Mouse (Mus musculus) forebrain, embryonic 14.5 days (tissue): ENCODE data around the gene Rsph6a. TPM values are rescaled to one million over a fixed set of nuclear protein-coding genes. Genes with fewer than 3 reads are reported as not detected.

Source experiments
- ATAC-seq: fragments of 200-750 bp; cut with Nextera tagmentation; 2 replicates; pipeline ENCODE4 v1.8.0; 2017; ENCODE audit warnings: mild to moderate bottlenecking, moderate library complexity
- DNase-seq: peaks from one replicate; pipeline ENCODE4 v3.0.0-alpha.2; 2015; ENCODE audit warnings: low spot score
- H3K27ac ChIP-seq: fragments of 300-500 bp; sonication (generic); 2 replicates; pipeline ENCODE4 v1.5.1; 2014; ENCODE audit warnings: low read depth, mild to moderate bottlenecking, control low read depth, low read length, moderate library complexity
- H3K27me3 ChIP-seq: fragments of 300-500 bp; sonication (generic); replicated peaks from 2 replicates; pipeline ENCODE4 v1.6.1; 2014; ENCODE audit warnings: low read length, control low read depth, mixed read lengths; ENCODE audit not compliant: control insufficient read depth, insufficient read depth
- H3K36me3 ChIP-seq: fragments of 300-500 bp; sonication (generic); 2 replicates; pipeline ENCODE4 v1.6.1; 2014; ENCODE audit warnings: low read length, control low read depth; ENCODE audit not compliant: control insufficient read depth, insufficient read depth
- H3K4me1 ChIP-seq: fragments of 300-500 bp; sonication (generic); 2 replicates; pipeline ENCODE4 v1.6.1; 2014; ENCODE audit warnings: antibody characterized with exemption, low read length, control low read depth; ENCODE audit not compliant: control insufficient read depth, insufficient read depth
- H3K4me2 ChIP-seq: fragments of 300-500 bp; sonication (generic); 2 replicates; pipeline ENCODE4 v1.6.1; 2014; ENCODE audit warnings: mild to moderate bottlenecking, control low read depth, low read length
- H3K4me3 ChIP-seq: fragments of 300-500 bp; sonication (generic); 2 replicates; pipeline ENCODE4 v1.5.1; 2014; ENCODE audit warnings: low read depth, low read length, control low read depth
- H3K9ac ChIP-seq: fragments of 300-500 bp; sonication (generic); 2 replicates; pipeline ENCODE4 v1.6.1; 2014; ENCODE audit warnings: mild to moderate bottlenecking, low read length, control low read depth, moderate library complexity
- H3K9me3 ChIP-seq: fragments of 300-500 bp; sonication (generic); replicated peaks from 2 replicates; pipeline ENCODE4 v1.6.1; 2016; ENCODE audit warnings: low read length, control low read depth, mixed read lengths; ENCODE audit not compliant: control insufficient read depth
- WGBS: fragments of 180-500 bp; shearing (Covaris S2); extraction: QIAGEN DNeasy Blood & Tissue Kit; methylation state at CpG from one replicate; pipeline ENCODE4 v1.1.7; 2014; 5-methylcytosine and 5-hydroxymethylcytosine counted together
- polyA plus RNA-seq: library from polyadenylated mRNA; unstranded; fragments of >200 nt; fragmentation: Nextera tagmentation; extraction: Ambion mirVana; gene quantifications from 2 replicates; pipeline ENCODE4 v1.2.1, GENCODE M21; 2014

Rsph6a gene
- polyA plus RNA-seq, 1 experiment from 2014 or later: not detected

- Histone ChIP-seq H3K4me3 (no peak overlapping the region), H3K27me3 (no peaks in the 10 kb centered on the region), H3K27ac (no peak overlapping the region), H3K9me3 (no peaks in the 10 kb centered on the region), H3K36me3 (peaks cover 66% of the 10 kb centered on the region), H3K4me2 (no peak overlapping the region), H3K9ac (no peak overlapping the region), H3K4me1 (peaks cover 8% of the 10 kb centered on the region)
- DNase-seq (no peak), ATAC-seq (no peak)
- WGBS: 87% methylated on average over 19 of the region's 19 CpGs
Observed at GRCm38 (mm10) chr7:19080451-19080950, 26.0 kb downstream of the Rsph6a start.

GRCm38 (mm10) chr7:19082171-19082570 lies 27.7 kb downstream of the Rsph6a start:
- H3K4me1 ChIP-seq: peaks cover 3% of the 10 kb centered on the region; the same call in 1 of the 2 replicates
- 85% methylated on average over 4 of the region's 4 CpGs for WGBS
- H3K4me3 ChIP-seq: no peak overlapping the region
- H3K4me2 ChIP-seq: no peak overlapping the region
- H3K27me3 ChIP-seq: no peaks in the 10 kb centered on the region
- no peak overlapping the region for H3K9ac ChIP-seq
- no peaks in the 10 kb centered on the region for H3K9me3 ChIP-seq
- DNase-seq (no peak), ATAC-seq (no peak)
- H3K27ac ChIP-seq: no peak overlapping the region
- H3K36me3 ChIP-seq: peaks cover 72% of the 10 kb centered on the region

GRCm38 (mm10) chr7:19083096-19083495 lies 28.6 kb downstream of the Rsph6a start:
- Histone ChIP-seq H3K27ac (no peak overlapping the region), H3K4me1 (no peaks in the 10 kb centered on the region), H3K9ac (no peak overlapping the region), H3K4me2 (no peak overlapping the region), H3K9me3 (no peaks in the 10 kb centered on the region), H3K36me3 (peaks cover 76% of the 10 kb centered on the region), H3K4me3 (no peak overlapping the region), H3K27me3 (no peaks in the 10 kb centered on the region)
- 62% methylated on average over 6 of the region's 6 CpGs for WGBS
- ATAC-seq (no peak), DNase-seq (no peak)

GRCm38 (mm10) chr7:19083701-19084100 lies 29.2 kb downstream of the Rsph6a start, which contains the start of gene Dmpk:
Dmpk (plus strand) TSS chr7:19083849.
- ATAC-seq: no peak
- Histone ChIP-seq H3K9ac (no peak within 1 kb of the TSS), H3K9me3 (no peaks in the 10 kb centered on the region), H3K36me3 (peaks cover 75% of the 10 kb centered on the region), H3K4me3 (no peak within 1 kb of the TSS), H3K27ac (no peak within 1 kb of the TSS), H3K4me1 (no peaks in the 10 kb centered on the region), H3K27me3 (no peaks in the 10 kb centered on the region), H3K4me2 (no peak within 1 kb of the TSS)
- WGBS: 59% methylated on average over 10 of the region's 10 CpGs
- no peak for DNase-seq

- no peak overlapping the region for H3K9ac ChIP-seq
- no peak overlapping the region for H3K27ac ChIP-seq
- no peak overlapping the region for H3K4me3 ChIP-seq
- H3K9me3 ChIP-seq: no peaks in the 10 kb centered on the region
- WGBS: 83% methylated on average over 6 of the region's 6 CpGs
- H3K27me3 ChIP-seq: no peaks in the 10 kb centered on the region
- ATAC-seq (no peak), DNase-seq (no peak)
- H3K36me3 ChIP-seq: peaks cover 73% of the 10 kb centered on the region
- H3K4me1 ChIP-seq: no peaks in the 10 kb centered on the region
- H3K4me2 ChIP-seq: no peak overlapping the region
Observed at GRCm38 (mm10) chr7:19084277-19084771, 29.8 kb downstream of the Rsph6a start.

GRCm38 (mm10) chr7:19084921-19085473 lies 30.5 kb downstream of the Rsph6a start:
- ATAC-seq (no peak), DNase-seq (no peak)
- WGBS: 26% methylated on average over 8 of the region's 9 CpGs
- Histone ChIP-seq H3K9ac (no peak overlapping the region), H3K9me3 (no peaks in the 10 kb centered on the region), H3K27me3 (no peaks in the 10 kb centered on the region), H3K4me2 (no peak overlapping the region), H3K4me1 (no peaks in the 10 kb centered on the region), H3K27ac (no peak overlapping the region), H3K4me3 (no peak overlapping the region), H3K36me3 (peaks cover 73% of the 10 kb centered on the region)

GRCm38 (mm10) chr7:19085495-19085894 lies 31.0 kb downstream of the Rsph6a start:
- Histone ChIP-seq H3K4me3 (no peak overlapping the region), H3K9me3 (no peaks in the 10 kb centered on the region), H3K36me3 (peaks cover 73% of the 10 kb centered on the region), H3K4me1 (no peaks in the 10 kb centered on the region), H3K9ac (no peak overlapping the region), H3K27me3 (no peaks in the 10 kb centered on the region), H3K4me2 (no peak overlapping the region), H3K27ac (no peak overlapping the region)
- ATAC-seq (no peak), DNase-seq (no peak)
- WGBS: 17% methylated on average over 6 of the region's 6 CpGs

- H3K27me3 ChIP-seq: no peaks in the 10 kb centered on the region
- H3K4me1 ChIP-seq: no peaks in the 10 kb centered on the region
- H3K9me3 ChIP-seq: no peaks in the 10 kb centered on the region
- 13% methylated on average over 14 of the region's 14 CpGs for WGBS
- no peak overlapping the region for H3K4me3 ChIP-seq
- peaks cover 73% of the 10 kb centered on the region for H3K36me3 ChIP-seq
- H3K4me2 ChIP-seq: no peak overlapping the region
- ATAC-seq: no peak
- no peak overlapping the region for H3K27ac ChIP-seq
- DNase-seq: no peak
- H3K9ac ChIP-seq: no peak overlapping the region
Observed at GRCm38 (mm10) chr7:19086042-19086441, 31.6 kb downstream of the Rsph6a start.

GRCm38 (mm10) chr7:19086760-19087159 lies 32.3 kb downstream of the Rsph6a start:
- Histone ChIP-seq H3K4me2 (no peak overlapping the region), H3K9me3 (no peaks in the 10 kb centered on the region), H3K4me1 (no peaks in the 10 kb centered on the region), H3K4me3 (no peak overlapping the region), H3K36me3 (peaks cover 72% of the 10 kb centered on the region), H3K27ac (no peak overlapping the region), H3K27me3 (no peaks in the 10 kb centered on the region), H3K9ac (no peak overlapping the region)
- DNase-seq (no peak), ATAC-seq (no peak)
- 61% methylated on average over 18 of the region's 18 CpGs for WGBS
